Mouse (Mus musculus): Measurements from ENCODE around the gene Cacng7. TPM values are rescaled to one million over a fixed set of nuclear protein-coding genes. Genes with fewer than 3 reads are reported as not detected.
"Not testable (repeated sequence)": the region's sequence is repeated elsewhere in the genome, so short reads cannot be mapped to it uniquely, and the experiment has no call there.

Gene Cacng7
- 1.7 and 2.7 TPM in 2 replicates for polyA plus RNA-seq (2016; fragmentation: Nextera tagmentation; extraction: Ambion mirVana)

DNA sequence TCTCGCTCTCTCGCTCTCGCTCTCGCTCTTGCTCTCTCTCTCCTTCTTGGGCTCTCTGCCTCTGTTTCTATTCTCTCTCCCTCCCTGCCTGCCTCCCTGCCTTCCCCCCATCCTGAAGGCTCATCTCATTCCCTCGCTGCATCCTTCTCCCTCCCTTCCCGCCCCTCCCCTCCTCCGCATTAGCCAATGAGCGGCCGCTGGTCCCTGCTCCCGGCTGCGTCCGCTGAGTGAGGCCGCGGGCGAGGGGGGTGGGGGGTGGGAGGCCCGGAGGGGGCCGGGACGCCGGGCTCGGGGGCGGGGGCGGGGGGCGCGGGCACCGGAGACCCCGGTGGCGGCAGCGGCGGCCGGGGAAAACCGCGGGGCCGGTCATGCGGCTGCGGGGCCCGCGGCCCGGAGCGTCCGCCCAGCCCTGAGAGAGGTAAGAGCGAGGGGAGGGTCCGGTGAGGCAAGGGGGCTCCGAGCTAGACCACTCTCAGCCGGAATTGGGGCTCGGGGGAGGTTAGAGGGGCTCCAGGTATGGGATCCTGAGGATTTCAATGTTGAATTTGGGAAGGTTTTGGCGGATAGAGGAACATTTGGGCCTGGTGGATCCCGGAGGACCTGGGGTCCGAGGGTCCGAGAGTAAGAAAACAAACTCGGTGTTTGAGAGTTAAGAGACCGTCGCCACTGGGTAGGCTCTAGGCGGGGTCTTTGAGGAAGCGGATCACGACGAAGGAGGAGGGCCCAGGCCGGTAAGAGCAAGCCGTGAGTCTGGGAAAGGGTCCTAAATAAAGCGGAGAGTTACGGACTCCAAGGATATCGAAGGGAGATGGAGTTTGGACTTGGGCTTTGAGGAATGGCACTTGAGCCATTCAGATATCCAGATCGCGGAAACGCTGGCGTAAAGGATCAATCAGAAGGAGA, at the start of gene Cacng7:
Cacng7 (plus strand) TSS at position 337 of the 903 bp plus-strand sequence.
- H3K4me1 ChIP-seq, result peaks cover 43% of the 10 kb centered on the region
- peak; percentile 86 for DNase-seq (ENCODE audit: low spot score)
- 1% methylated on average over 64 of the region's 65 CpGs for WGBS
- H3K4me3 ChIP-seq, result peak within 1 kb of the TSS; percentile 81
- H3K36me3 ChIP-seq, result peaks cover 13% of the 10 kb centered on the region
- no peaks in the 10 kb centered on the region for H3K9me3 ChIP-seq (replicated peaks)
- H3K27ac ChIP-seq (replicated peaks), result peak within 1 kb of the TSS; percentile 96
- peaks cover 18% of the 10 kb centered on the region for H3K27me3 ChIP-seq (ENCODE audit: low read depth, poor library complexity, severe bottlenecking)

DNA sequence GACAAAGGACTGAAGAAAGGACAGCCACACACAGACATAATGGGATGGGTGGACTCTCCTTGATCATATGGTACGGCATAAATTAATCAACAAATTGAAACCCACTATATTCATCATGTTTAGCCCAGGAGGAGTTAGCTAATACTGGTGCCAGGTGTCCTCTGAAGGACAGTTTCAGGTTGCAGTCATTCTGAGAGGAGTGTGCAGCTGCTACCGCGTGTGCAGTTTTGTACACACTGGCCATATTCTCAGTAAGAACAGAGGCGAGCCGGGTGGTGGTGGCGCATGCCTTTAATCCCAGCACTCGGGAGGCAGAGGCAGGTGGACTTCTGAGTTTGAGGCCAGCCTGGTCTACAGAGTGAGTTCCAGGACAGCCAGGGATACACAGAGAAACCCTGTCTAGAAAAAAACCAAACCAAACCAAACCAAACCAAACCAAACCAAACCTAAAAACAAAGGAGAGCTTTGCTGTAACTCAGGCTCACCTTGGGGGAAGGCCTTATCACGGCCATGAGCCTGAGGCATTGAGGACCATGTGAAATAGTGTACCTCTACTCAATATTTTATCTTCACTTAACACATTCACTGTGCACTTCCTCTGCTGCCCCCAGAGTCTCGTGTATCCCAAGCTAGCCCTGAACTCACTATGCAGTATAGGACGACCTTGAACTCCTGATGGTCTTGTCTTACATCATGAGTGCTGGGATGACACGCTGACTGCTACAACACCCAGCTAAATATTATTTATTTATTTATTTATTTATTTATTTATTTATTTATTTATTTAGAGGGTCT, 49.5 kb upstream of the Cacng7 start:
- no peak for DNase-seq (ENCODE audit: low spot score)
- H3K27ac ChIP-seq (replicated peaks), result no peak overlapping the region
- WGBS, result 90% methylated on average over 11 of the region's 11 CpGs
- no peaks in the 10 kb centered on the region for H3K27me3 ChIP-seq (ENCODE audit: low read depth, poor library complexity, severe bottlenecking)
- H3K36me3 ChIP-seq, result no peaks in the 10 kb centered on the region
- no peak overlapping the region for H3K4me3 ChIP-seq
- no peaks in the 10 kb centered on the region for H3K9me3 ChIP-seq (replicated peaks)
- no peaks in the 10 kb centered on the region for H3K4me1 ChIP-seq

DNA sequence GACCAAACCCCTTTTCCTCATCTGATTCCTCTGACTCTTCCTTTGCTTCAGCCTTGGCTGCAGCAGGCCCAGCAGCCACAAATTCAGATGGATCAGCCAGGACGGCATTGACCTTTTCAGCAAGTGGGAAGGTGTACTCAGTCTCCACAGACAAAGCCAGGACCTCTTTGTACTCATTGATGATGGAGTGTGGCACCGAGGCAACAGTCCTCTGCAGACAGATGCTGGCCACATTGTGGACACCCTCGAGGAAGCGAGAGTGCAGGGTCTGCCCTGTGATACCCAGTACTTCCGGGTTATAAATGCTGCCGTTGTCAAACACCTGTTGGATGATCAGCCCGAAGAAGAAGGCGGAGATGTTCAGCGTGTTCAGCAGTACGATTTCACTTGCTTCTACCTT, 48.2 kb upstream of the Cacng7 start:
- DNase-seq (ENCODE audit: low spot score), result no peak
- WGBS, result 84% methylated on average over 10 of the region's 10 CpGs
- Histone ChIP-seq H3K4me1 (peaks cover 9% of the 10 kb centered on the region), H3K36me3 (no peaks in the 10 kb centered on the region), H3K27ac (replicated peaks) (no peak overlapping the region), H3K9me3 (replicated peaks) (no peaks in the 10 kb centered on the region), H3K4me3 (no peak overlapping the region), H3K27me3 (ENCODE audit: low read depth, poor library complexity, severe bottlenecking) (no peaks in the 10 kb centered on the region)

DNA sequence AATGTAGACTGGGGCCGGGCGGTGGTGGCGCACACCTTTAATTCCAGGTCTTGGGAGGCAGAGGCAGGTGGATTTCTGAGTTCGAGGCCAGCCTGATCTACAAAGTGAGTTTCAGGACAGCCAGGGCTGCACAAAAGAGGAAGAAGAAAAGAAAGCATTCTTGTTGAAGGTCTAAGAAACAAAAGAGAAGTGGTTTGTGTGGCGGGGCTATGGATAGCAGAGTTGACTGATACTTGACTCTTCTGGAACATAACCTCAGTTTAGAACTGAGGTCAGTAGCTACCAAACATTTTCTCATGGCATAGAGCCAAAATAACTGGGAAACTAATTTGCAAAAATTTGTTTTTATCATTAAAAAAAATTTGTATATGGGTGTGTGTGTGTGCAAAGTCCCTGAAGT, 46.7 kb upstream of the Cacng7 start:
- no peak for DNase-seq (ENCODE audit: low spot score)
- peaks cover 24% of the 10 kb centered on the region for H3K4me1 ChIP-seq
- 90% methylated on average over 5 of the region's 5 CpGs for WGBS
- H3K27ac ChIP-seq (replicated peaks), result no peak overlapping the region
- no peaks in the 10 kb centered on the region for H3K27me3 ChIP-seq (ENCODE audit: low read depth, poor library complexity, severe bottlenecking)
- no peaks in the 10 kb centered on the region for H3K36me3 ChIP-seq
- no peaks in the 10 kb centered on the region for H3K9me3 ChIP-seq (replicated peaks)
- H3K4me3 ChIP-seq, result no peak overlapping the region

DNA sequence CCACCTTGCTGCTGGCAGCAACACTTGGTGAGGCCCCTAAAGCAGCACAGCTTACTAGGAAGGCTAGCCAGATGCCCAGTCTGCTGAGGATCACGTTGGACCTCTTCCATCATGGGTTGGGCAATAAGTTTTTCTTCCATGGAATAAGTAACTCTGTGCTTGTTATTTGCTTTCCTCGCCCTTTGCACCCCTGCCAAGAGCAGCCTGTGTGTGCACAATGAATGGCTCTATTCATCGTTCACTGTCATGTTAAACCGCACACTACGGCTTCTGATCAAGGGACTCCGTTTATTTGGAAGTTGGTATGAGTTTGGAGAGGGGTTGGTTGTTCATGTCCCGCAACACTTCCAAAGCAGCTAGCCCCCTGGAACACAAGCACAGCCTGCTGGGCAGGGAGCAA, 45.6 kb upstream of the Cacng7 start:
- Histone ChIP-seq H3K36me3 (no peaks in the 10 kb centered on the region), H3K27me3 (ENCODE audit: low read depth, poor library complexity, severe bottlenecking) (no peaks in the 10 kb centered on the region; the same call in 1 of the 2 replicates), H3K4me3 (no peak overlapping the region), H3K9me3 (replicated peaks) (no peaks in the 10 kb centered on the region), H3K27ac (replicated peaks) (no peak overlapping the region), H3K4me1 (peaks cover 33% of the 10 kb centered on the region)
- WGBS, result 81% methylated on average over 7 of the region's 7 CpGs
- no peak for DNase-seq (ENCODE audit: low spot score)

DNA sequence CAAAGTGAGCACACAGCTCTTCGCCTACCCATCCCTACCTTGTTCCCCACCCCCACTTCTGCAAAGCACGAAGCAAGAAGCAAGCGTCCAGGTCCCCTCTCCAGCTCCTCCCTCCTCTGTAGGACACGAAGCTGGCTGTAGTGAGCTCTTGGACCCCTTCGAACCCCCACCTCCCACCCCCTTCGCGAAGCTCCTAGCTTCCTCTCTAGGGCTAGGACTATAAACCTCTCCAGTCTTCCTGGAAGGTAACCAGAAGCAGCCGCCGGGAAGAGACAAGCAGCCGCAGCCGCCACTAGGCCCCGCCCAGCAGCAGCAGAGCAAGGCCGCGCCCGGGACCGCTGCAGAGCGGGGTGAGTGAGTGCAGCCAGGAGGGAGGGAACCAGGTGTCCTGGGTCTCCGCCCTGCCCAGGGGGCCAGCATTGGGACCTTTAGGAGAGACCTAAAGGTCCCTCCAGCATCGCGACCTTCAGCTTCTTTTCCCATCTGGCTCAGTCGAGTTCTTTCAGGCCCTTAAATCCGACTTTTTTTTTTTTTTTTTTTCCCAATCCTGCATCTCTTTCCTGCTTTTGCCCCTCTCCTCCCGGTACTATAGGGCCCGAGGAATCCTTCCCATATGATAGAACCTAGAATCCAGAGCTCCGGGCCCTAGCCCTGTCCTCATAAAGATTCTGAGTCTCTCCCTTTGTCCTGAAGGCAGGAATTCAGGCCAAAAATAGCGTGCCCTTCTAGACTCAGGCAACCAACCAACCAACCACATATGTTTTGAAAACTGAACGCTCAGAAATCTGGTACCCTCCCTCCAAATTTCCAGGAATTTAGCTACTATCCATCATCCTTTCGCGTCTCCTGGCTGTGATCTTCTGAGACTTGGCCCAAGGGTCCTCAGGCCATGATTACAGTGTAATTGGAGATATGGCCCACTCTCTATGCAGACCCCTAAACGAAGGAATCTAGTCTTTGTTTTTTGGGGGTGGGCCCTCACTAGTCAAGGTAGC, 43.5 kb upstream of the Cacng7 start, which contains the start of the genes Myadm and Prkcg:
Myadm (plus strand) TSS at position 105 of the 995 bp plus-strand sequence.
Prkcg (plus strand) TSS at position 204 of the 995 bp plus-strand sequence.
- Histone ChIP-seq H3K4me1 (peaks cover 43% of the 10 kb centered on the region), H3K4me3 (peak within 1 kb of the TSS; percentile 57), H3K27me3 (ENCODE audit: low read depth, poor library complexity, severe bottlenecking) (no peaks in the 10 kb centered on the region; the same call in 1 of the 2 replicates), H3K9me3 (replicated peaks) (no peaks in the 10 kb centered on the region), H3K36me3 (peaks cover 7% of the 10 kb centered on the region; the same call in 1 of the 2 replicates), H3K27ac (replicated peaks) (peak within 1 kb of the TSS; percentile 87)
- WGBS, result 2% methylated on average over 30 of the region's 30 CpGs
- DNase-seq (ENCODE audit: low spot score), result peak; percentile 77

DNA sequence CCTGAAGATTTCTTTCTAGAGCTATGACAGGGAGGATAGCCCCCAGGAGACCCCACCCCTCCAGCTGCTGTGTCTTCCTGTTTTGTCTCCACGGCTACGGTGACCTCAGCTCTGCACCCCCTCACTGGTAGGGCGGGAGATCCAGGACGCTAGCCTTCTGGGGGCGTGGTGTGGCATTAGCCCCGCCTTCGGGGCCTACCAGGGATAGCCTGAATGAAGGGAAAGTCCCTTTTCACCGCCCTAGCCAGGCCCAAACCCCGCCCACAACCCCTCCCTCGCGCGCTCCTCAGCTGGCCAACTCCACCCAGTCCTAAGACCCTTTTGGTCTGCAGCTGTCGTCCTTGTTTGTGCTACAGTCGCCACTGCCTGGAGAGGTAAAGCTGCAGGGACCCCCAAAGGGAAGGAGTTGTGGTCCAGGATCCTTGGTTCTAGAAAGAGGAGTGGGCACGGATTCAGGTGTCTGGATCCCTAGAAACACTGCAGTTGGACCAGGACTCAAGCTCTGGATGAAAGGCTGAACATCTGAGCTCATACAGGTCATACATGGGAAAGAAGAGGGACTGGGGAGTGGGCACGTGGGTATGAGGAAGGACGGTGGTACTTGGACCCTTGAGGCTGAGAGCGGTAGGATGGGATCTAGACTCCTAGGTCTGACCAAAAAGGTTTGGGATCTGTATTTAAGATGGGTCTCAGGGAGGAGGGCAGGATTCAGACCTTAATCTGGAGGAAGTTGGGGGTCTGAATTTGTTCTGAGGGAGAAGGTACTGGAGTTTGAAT, 42.3 kb upstream of the Cacng7 start:
- Histone ChIP-seq H3K4me1 (peaks cover 43% of the 10 kb centered on the region), H3K9me3 (replicated peaks) (no peaks in the 10 kb centered on the region)

DNA sequence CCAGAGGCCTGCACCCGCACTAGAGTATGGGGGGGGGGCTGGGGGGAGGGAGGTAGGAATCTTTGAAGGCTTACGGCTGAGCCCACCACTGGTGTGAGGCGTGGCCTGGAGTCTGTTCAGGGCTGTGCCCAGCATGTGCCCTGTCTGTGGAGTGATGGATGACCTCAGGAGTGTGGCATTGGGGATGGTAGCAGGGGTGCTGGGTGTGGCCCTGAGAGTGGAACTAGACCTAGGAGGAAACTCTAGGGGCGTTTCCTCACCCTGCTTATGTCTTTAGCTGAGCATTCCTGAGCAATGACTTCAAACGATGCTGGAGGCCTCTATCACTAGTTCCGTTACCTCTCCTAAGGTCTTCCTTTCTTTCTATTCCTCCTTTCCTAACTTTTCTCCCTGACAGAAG, 41.6 kb upstream of the Cacng7 start:
- no peaks in the 10 kb centered on the region for H3K9me3 ChIP-seq (replicated peaks)
- H3K27me3 ChIP-seq (ENCODE audit: low read depth, poor library complexity, severe bottlenecking), result no peaks in the 10 kb centered on the region; the same call in 1 of the 2 replicates
- peaks cover 43% of the 10 kb centered on the region for H3K4me1 ChIP-seq
- H3K4me3 ChIP-seq, result peak overlapping the region; percentile 57
- peak overlapping the region; percentile 87 for H3K27ac ChIP-seq (replicated peaks)
- no peak for DNase-seq (ENCODE audit: low spot score)
- 50% methylated on average over 6 of the region's 6 CpGs for WGBS
- H3K36me3 ChIP-seq, result peaks cover 15% of the 10 kb centered on the region

More for the DNA sequence above, 42.3 kb upstream of the Cacng7 start:
- Histone ChIP-seq H3K4me3 (peak overlapping the region; percentile 57), H3K27me3 (ENCODE audit: low read depth, poor library complexity, severe bottlenecking) (no peaks in the 10 kb centered on the region; the same call in 1 of the 2 replicates), H3K36me3 (peaks cover 12% of the 10 kb centered on the region), H3K27ac (replicated peaks) (peak overlapping the region; percentile 87)
- peak; percentile 97 for DNase-seq (ENCODE audit: low spot score)
- WGBS, result under 1% methylated on average over 18 of the region's 18 CpGs

DNA sequence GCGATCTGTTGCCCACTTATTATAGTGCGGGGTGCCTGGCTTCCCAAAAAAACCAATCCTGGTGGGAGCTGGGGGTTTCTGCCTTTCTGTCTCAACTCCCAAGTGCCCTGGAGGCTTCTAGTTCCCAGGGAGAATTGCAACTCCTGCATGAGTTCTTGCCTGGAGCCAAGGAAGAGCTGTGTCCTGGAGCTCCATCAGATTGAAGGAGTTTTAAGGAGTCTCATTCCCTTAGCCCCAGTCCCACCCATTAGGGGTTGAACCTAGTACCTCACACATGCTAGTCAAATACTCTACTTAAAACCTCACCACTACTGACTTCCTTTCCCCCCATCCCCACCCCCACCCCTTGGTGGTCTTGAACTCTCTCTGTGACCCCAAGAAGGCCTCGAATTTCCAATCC, 41.0 kb upstream of the Cacng7 start:
- H3K36me3 ChIP-seq, result peaks cover 18% of the 10 kb centered on the region
- 76% methylated on average over 3 of the region's 3 CpGs for WGBS
- no peak overlapping the region for H3K27ac ChIP-seq (replicated peaks)
- H3K4me3 ChIP-seq, result peak overlapping the region; percentile 9; the same call in 1 of the 2 replicates
- no peak for DNase-seq (ENCODE audit: low spot score)
- H3K4me1 ChIP-seq, result peaks cover 43% of the 10 kb centered on the region
- no peaks in the 10 kb centered on the region for H3K9me3 ChIP-seq (replicated peaks)
- H3K27me3 ChIP-seq (ENCODE audit: low read depth, poor library complexity, severe bottlenecking), result no peaks in the 10 kb centered on the region; the same call in 1 of the 2 replicates

DNA sequence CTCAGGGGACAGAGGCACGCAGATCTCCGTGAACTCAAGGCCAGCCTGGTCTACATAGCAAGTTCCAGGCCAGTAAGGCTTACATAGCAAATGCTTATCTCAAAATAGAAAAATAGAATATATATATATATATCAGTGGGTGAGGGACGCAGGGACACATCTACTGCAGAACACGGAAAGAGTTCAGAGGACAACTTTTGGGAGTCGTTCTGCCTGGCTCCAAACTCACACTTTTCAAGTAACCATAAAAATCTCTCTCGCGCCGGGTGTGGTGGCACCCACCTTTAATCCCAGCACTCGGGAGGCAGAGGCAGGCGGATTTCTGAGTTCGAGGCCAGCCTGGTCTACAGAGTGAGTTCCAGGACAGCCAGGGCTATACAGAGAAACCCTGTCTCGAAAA, 40.5 kb upstream of the Cacng7 start:
- not testable (repeated sequence) for H3K27me3 ChIP-seq (ENCODE audit: low read depth, poor library complexity, severe bottlenecking); H3K9me3 ChIP-seq (replicated peaks); DNase-seq (ENCODE audit: low spot score)
- H3K4me3 ChIP-seq, result peak overlapping the region; percentile 41
- H3K27ac ChIP-seq (replicated peaks), result peak overlapping the region; percentile 73
- 73% methylated on average over 12 of the region's 12 CpGs for WGBS
- peaks cover 23% of the 10 kb centered on the region for H3K36me3 ChIP-seq
- peaks cover 43% of the 10 kb centered on the region for H3K4me1 ChIP-seq

DNA sequence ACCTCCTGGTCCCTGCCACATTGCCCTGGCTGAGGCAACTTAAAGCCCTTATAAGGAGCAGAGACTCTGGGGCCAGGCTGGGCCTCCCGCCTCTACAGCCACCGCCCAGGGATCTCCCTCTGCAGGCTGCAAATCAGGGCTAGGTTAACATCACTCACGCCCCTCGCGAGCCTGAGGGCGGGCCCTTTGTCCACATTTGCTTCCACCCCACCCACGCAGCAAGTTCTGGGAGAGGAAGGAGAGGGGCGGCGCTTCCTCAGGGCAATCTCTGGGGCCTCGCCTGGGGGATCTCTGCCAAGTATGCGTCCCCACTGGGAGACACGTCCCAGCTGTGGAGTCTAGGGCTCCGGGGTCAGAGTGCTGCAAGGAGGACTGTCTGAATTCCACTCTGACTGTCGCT, 40.0 kb upstream of the Cacng7 start:
- no peaks in the 10 kb centered on the region; the same call in 1 of the 2 replicates for H3K27me3 ChIP-seq (ENCODE audit: low read depth, poor library complexity, severe bottlenecking)
- DNase-seq (ENCODE audit: low spot score), result peak; percentile 66
- peaks cover 43% of the 10 kb centered on the region for H3K4me1 ChIP-seq
- H3K9me3 ChIP-seq (replicated peaks), result no peaks in the 10 kb centered on the region
- peak overlapping the region; percentile 41 for H3K4me3 ChIP-seq
- peaks cover 28% of the 10 kb centered on the region for H3K36me3 ChIP-seq
- 7% methylated on average over 14 of the region's 14 CpGs for WGBS
- peak overlapping the region; percentile 73 for H3K27ac ChIP-seq (replicated peaks)
